Mouse (Mus musculus) lung, postnatal 14 days (tissue): ENCODE data around the gene Crat.
A peak's percentile ranks its signal among the peaks of the same experiment; 100 is the strongest.
"Not testable (repeated sequence)": the region's sequence is repeated elsewhere in the genome, so short reads cannot be mapped to it uniquely, and the experiment has no call there.

Experiments
- DNase-seq: peaks from one replicate; pipeline ENCODE4 v3.0.0; 2021

Gene Crat

GRCm38 (mm10) chr2:30439631-30440030, 24.0 kb upstream of the Crat start:
- no peak for DNase-seq

- no peak for DNase-seq
Observed at GRCm38 (mm10) chr2:30437791-30438190, 22.2 kb upstream of the Crat start.

- no peak for DNase-seq
Observed at GRCm38 (mm10) chr2:30436809-30437208, 21.2 kb upstream of the Crat start.

DNA sequence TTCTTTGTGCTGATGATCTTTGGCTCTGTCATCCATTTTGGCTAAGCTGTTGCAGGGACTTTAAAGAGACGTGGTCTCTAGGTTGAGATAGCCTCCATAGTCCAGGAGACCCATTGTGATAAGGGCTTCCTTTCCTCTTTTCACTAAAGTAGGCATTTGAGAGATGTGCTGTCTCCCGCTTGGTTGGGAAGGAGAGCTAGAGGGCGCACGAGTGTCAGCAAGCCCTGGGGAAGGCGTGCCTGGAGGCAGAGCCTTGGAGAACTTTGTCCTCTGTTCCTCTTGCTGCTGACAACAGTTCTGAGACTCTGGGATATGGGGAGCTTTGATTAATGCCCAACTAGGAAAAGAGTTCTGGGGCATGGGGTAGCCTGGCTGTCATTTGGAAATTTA, 20.5 kb upstream of the Crat start:
- peak; percentile 64 for DNase-seq

- DNase-seq, result peak; percentile 78
Observed at GRCm38 (mm10) chr2:30435326-30436155, 19.9 kb upstream of the Crat start.

- peak; percentile 57 for DNase-seq
Observed at GRCm38 (mm10) chr2:30429156-30429555, 13.5 kb upstream of the Crat start.

DNA sequence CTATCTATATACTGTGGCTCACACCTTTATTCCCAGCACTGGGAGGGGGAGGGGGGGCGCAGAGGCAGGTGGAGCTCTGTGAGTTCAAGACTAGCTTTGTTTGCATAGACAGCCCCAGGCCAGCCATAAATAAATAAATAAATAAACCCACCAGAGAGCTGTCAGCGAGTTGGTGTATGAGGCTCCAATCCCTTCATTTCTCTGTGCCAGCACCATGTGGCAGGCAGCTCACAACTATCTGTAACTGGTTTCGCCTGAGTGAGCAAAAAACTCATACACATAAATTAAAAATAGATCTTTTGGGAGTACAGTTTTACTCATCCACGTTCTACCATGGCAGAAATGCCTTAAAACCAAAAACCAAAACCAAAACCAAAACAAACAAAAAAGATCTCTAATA, 5.8 kb upstream of the Crat start:
- no peak for DNase-seq

- no peak for DNase-seq
Observed at GRCm38 (mm10) chr2:30419112-30419511, 3.5 kb upstream of the Crat start.

DNA sequence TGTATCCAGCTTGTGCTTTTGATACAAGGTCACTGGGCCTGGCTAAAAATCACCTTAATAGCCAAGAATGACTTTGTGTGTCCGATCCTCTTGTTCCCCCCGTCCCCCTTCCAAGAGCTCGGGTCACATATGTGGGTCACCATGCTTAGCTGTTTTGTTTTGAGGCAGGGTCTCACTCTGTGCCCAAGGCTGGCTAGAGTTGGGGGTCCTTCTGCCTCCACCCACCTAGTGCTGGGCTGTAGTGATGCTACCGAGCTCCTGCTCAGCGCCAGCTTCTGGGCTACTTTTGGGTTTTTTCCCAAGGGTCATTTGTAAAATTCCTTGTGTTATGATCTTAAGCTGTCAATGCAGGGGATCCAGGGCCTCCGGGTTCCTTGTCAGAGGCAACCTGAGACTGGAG, 2.6 kb upstream of the Crat start:
- no peak for DNase-seq

DNA sequence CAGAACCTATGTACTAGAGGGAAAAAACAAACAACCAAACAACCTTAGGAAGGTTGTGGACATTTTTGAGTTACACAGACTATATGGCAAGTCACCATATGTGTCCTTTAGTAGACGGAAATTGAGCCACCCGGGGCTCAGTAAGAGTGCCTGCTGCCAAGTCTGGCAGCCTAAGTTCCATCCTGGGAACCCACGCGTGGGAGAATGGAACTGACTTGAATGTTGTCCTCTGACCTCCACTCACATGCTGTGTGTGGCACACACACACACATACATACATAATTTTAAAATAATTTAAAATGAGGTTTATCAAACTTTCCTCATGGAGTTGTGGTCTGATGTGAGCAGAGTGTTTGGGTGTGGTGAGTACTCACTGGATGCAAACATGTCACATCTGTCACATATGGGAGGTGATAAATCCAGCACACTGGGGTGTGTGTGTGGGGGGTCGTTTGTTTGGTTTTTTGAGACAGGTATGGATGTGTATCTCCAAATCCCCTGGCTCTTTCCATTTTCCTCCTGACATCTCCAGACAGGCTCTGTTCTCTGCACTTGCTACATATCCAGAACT, 2.1 kb upstream of the Crat start:
- DNase-seq, result no peak

DNA sequence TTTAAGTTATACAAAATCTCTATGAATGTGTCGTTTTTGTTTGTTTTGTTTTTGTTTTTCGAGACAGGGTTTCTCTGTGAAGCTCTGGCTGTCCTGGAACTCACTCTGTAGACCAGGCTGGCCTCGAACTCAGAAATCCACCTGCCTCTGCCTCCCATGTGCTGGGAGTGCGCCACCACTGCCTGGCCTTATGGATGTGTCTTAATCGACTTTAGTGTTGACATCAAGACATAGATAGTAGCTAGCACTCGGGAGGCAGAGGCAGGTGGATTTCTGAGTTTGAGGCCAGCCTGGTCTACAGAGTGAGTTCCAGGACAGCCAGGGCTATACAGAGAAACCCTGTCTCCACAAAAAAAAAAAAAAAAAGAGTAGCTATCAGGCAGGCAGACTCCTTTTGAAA, 1.5 kb upstream of the Crat start:
- DNase-seq, result not testable (repeated sequence)

GRCm38 (mm10) chr2:30416649-30416965, 994 bp upstream of the Crat start:
- no peak for DNase-seq

DNA sequence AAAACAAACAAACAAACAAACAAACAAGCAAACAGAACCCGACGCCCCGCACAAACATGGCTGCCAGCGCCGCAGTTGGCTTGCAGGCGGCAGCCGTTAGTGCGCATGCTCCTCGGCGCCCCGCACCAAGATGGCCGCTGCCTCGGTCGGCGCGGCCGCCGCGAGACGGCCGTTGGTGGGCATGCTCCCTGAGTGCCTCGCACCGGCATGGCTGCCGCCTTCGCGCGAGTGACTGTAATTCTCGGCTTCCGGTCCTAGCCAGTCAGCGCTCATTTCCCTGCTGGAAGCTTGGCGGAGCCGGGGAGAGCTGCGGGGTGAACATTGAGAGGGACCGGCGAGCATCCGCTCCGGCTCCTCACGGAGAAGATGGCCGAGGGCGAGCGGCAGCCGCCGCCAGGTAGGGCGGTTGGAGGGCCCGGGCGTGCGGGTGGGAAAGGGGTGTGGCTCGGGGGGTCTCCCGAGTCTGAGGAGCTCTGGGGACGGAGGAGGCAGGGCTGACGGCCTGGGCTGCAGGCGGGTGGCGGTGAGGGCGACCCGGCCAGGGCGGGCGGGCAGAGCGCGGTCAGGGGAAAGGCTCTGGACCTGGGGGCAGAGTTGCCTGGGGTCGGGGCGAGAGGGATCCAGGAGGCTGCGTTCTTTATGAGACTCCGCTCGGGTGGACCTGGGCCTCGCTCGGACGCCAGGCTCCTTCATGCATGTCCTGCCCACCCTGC, 479 bp upstream of the Crat start, which contains the start of gene Ptpa:
Ptpa (plus strand) TSS at position 104 of the 713 bp plus-strand sequence.
- peak; percentile 94 for DNase-seq

DNA sequence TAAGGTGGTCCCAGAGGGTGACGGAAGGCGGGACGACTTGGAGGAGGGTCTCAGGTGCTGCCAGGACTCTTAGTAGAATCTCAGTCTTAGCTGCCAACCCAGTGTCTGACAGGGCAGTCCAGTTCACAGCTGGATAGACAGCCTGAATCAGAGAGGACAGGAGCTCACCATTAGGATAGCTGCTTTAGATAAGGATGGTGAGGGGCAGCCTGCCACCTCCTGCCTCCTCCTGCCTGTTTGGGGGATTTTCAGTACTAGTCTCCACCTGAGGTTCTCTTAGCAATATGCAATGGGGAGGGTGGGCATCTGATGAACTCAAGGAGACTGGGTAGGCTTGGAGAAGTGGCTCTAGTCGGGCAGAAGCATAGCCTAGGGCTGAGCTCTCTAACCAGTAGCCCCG, 932 bp downstream of the Crat start:
- no peak for DNase-seq

- no peak for DNase-seq
Observed at GRCm38 (mm10) chr2:30414101-30414500, 1.5 kb downstream of the Crat start.

GRCm38 (mm10) chr2:30413038-30413973, 2.3 kb downstream of the Crat start:
- DNase-seq, result no peak

- DNase-seq, result no peak
Observed at GRCm38 (mm10) chr2:30409454-30410176, 6.0 kb downstream of the Crat start.

GRCm38 (mm10) chr2:30408452-30409100, 7.0 kb downstream of the Crat start:
- DNase-seq, result no peak

DNA sequence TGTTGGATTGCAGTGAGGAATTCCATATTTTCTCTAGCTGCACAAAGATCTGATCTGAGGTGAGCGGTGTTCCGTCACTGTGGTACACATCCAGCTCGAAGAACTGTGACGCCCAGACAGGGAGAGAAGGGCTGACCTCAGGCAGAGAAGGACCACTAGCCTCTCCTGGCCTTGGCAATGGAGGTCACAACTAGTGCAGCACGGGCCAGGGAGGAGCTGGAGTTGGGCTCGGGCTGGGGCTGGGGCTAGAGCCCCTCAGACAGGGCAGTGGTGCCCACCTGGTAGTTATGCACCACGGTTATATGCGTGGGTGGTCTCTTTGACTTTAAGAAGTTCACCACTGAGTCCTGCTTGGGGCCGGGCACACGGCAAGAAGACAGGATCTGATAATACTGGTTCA, 7.8 kb downstream of the Crat start:
- no peak for DNase-seq

GRCm38 (mm10) chr2:30407221-30407620, 8.4 kb downstream of the Crat start:
- no peak for DNase-seq

- DNase-seq, result no peak
Observed at GRCm38 (mm10) chr2:30403870-30404269, 11.7 kb downstream of the Crat start.

DNA sequence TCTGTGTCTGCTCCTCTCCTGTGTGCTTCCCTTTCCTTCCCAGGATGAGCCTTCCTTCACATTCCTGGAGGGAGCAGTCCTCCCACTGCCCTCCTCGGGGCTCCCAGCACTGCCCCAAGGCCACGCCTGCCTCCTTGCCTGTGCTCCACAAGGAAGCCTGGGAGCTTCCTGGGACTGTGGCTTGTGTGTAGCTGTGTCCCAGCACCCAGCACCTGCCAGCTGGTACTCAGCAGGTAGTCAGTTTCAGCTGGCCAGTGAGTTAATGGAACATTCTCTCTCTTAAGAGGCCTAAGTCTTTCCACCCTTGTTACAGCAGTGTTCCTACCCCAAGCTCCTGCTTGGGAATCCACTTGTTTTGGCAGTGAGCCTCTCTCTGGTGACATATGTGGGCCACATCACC, 12.8 kb downstream of the Crat start:
- no peak for DNase-seq
